Mouse (Mus musculus) cerebellum, adult 2 months (tissue): ENCODE results near the gene Rec114.

Source experiments
- CTCF ChIP-seq: fragments of 200-500 bp; IDR thresholded peaks from 2 replicates; pipeline ENCODE4 v1.5.1; 2011; ENCODE audit warnings: low read depth, mild to moderate bottlenecking, control low read depth, low read length, moderate library complexity, borderline replicate concordance; ENCODE audit not compliant: insufficient read depth
- POLR2A ChIP-seq: fragments of 200-500 bp; IDR thresholded peaks from 2 replicates; pipeline ENCODE4 v1.6.1; 2011; ENCODE audit warnings: low read length, control low read depth, borderline replicate concordance; ENCODE audit not compliant: insufficient read depth

- TF ChIP-seq CTCF (no peak), POLR2A (no peak)
These were observed 120.8 kb downstream of the Rec114 start for GRCm38 (mm10) chr9:58623009-58623408.
